Mouse (Mus musculus): ENCODE data around the gene Dusp2. TPM values are rescaled to one million over a fixed set of nuclear protein-coding genes. Genes with fewer than 3 reads are reported as not detected.
A peak's percentile ranks its signal among the peaks of the same experiment; 100 is the strongest.

The Dusp2 gene
- polyA plus RNA-seq, 1 experiment from 2014 or later, result 14.9 TPM

GRCm38 (mm10) chr2:127333945-127334603 lies 1.9 kb upstream of the Dusp2 start:
- Histone ChIP-seq H3K27ac (ENCODE audit: low read depth, low read length) (no peak overlapping the region), H3K9ac (replicated peaks; ENCODE audit: low read depth, low read length) (no peak overlapping the region), H3K4me1 (ENCODE audit: control insufficient read depth, insufficient read depth, low read length) (peaks cover 4% of the 10 kb centered on the region; the same call in 1 of the 2 replicates), H3K4me3 (ENCODE audit: low read depth, low read length) (no peak overlapping the region), H3K9me3 (ENCODE audit: control insufficient read depth, low read length) (no peaks in the 10 kb centered on the region), H3K27me3 (ENCODE audit: control insufficient read depth, insufficient read depth, low read length) (peaks cover 25% of the 10 kb centered on the region), H3K36me3 (ENCODE audit: control insufficient read depth, insufficient read depth, low read length) (no peaks in the 10 kb centered on the region), H3K4me2 (ENCODE audit: low read depth, low read length) (no peak overlapping the region)
- 83% methylated on average over 5 of the region's 5 CpGs for WGBS
- no peak for ATAC-seq (ENCODE audit: low read depth)

GRCm38 (mm10) chr2:127335078-127335541 lies 849 bp upstream of the Dusp2 start:
- Histone ChIP-seq H3K36me3 (ENCODE audit: control insufficient read depth, insufficient read depth, low read length) (no peaks in the 10 kb centered on the region), H3K4me3 (ENCODE audit: low read depth, low read length) (no peak overlapping the region), H3K27ac (ENCODE audit: low read depth, low read length) (no peak overlapping the region), H3K4me1 (ENCODE audit: control insufficient read depth, insufficient read depth, low read length) (peaks cover 4% of the 10 kb centered on the region; the same call in 1 of the 2 replicates), H3K9ac (replicated peaks; ENCODE audit: low read depth, low read length) (no peak overlapping the region), H3K27me3 (ENCODE audit: control insufficient read depth, insufficient read depth, low read length) (peaks cover 27% of the 10 kb centered on the region), H3K9me3 (ENCODE audit: control insufficient read depth, low read length) (no peaks in the 10 kb centered on the region), H3K4me2 (ENCODE audit: low read depth, low read length) (no peak overlapping the region)
- ATAC-seq (ENCODE audit: low read depth), result no peak
- WGBS, result 56% methylated on average over 11 of the region's 11 CpGs

GRCm38 (mm10) chr2:127336497-127336832 lies 506 bp downstream of the Dusp2 start:
- Histone ChIP-seq H3K4me1 (ENCODE audit: control insufficient read depth, insufficient read depth, low read length) (peaks cover 4% of the 10 kb centered on the region; the same call in 1 of the 2 replicates), H3K27ac (ENCODE audit: low read depth, low read length) (no peak overlapping the region), H3K36me3 (ENCODE audit: control insufficient read depth, insufficient read depth, low read length) (no peaks in the 10 kb centered on the region), H3K4me2 (ENCODE audit: low read depth, low read length) (peak overlapping the region; percentile 89), H3K9ac (replicated peaks; ENCODE audit: low read depth, low read length) (peak overlapping the region; percentile 55), H3K9me3 (ENCODE audit: control insufficient read depth, low read length) (no peaks in the 10 kb centered on the region), H3K27me3 (ENCODE audit: control insufficient read depth, insufficient read depth, low read length) (peaks cover 27% of the 10 kb centered on the region), H3K4me3 (ENCODE audit: low read depth, low read length) (peak overlapping the region; percentile 49)
- no peak for ATAC-seq (ENCODE audit: low read depth)
- WGBS, result 4% methylated on average over 24 of the region's 33 CpGs

- no peak for ATAC-seq (ENCODE audit: low read depth)
- peaks cover 4% of the 10 kb centered on the region; the same call in 1 of the 2 replicates for H3K4me1 ChIP-seq (ENCODE audit: control insufficient read depth, insufficient read depth, low read length)
- H3K36me3 ChIP-seq (ENCODE audit: control insufficient read depth, insufficient read depth, low read length), result no peaks in the 10 kb centered on the region
- no peak overlapping the region for H3K27ac ChIP-seq (ENCODE audit: low read depth, low read length)
- WGBS, result 61% methylated on average over 5 of the region's 5 CpGs
- peak overlapping the region; percentile 89 for H3K4me2 ChIP-seq (ENCODE audit: low read depth, low read length)
- H3K9me3 ChIP-seq (ENCODE audit: control insufficient read depth, low read length), result no peaks in the 10 kb centered on the region
- peaks cover 27% of the 10 kb centered on the region for H3K27me3 ChIP-seq (ENCODE audit: control insufficient read depth, insufficient read depth, low read length)
- H3K9ac ChIP-seq (replicated peaks; ENCODE audit: low read depth, low read length), result peak overlapping the region; percentile 55
- peak overlapping the region; percentile 49 for H3K4me3 ChIP-seq (ENCODE audit: low read depth, low read length)
Measured at GRCm38 (mm10) chr2:127336885-127337284, 926 bp downstream of the Dusp2 start.

GRCm38 (mm10) chr2:127337531-127337930 lies 1.6 kb downstream of the Dusp2 start:
- peaks cover 27% of the 10 kb centered on the region for H3K27me3 ChIP-seq (ENCODE audit: control insufficient read depth, insufficient read depth, low read length)
- no peak overlapping the region for H3K9ac ChIP-seq (replicated peaks; ENCODE audit: low read depth, low read length)
- 59% methylated on average over 11 of the region's 11 CpGs for WGBS
- no peak overlapping the region for H3K27ac ChIP-seq (ENCODE audit: low read depth, low read length)
- H3K9me3 ChIP-seq (ENCODE audit: control insufficient read depth, low read length), result no peaks in the 10 kb centered on the region
- no peak overlapping the region; the same call in 1 of the 2 replicates for H3K4me2 ChIP-seq (ENCODE audit: low read depth, low read length)
- no peak overlapping the region for H3K4me3 ChIP-seq (ENCODE audit: low read depth, low read length)
- H3K36me3 ChIP-seq (ENCODE audit: control insufficient read depth, insufficient read depth, low read length), result no peaks in the 10 kb centered on the region
- no peak for ATAC-seq (ENCODE audit: low read depth)
- peaks cover 4% of the 10 kb centered on the region; the same call in 1 of the 2 replicates for H3K4me1 ChIP-seq (ENCODE audit: control insufficient read depth, insufficient read depth, low read length)

GRCm38 (mm10) chr2:127338012-127338411 lies 2.1 kb downstream of the Dusp2 start:
- H3K36me3 ChIP-seq (ENCODE audit: control insufficient read depth, insufficient read depth, low read length), result no peaks in the 10 kb centered on the region
- no peaks in the 10 kb centered on the region for H3K9me3 ChIP-seq (ENCODE audit: control insufficient read depth, low read length)
- H3K9ac ChIP-seq (replicated peaks; ENCODE audit: low read depth, low read length), result no peak overlapping the region
- WGBS, result 70% methylated on average over 7 of the region's 7 CpGs
- no peak overlapping the region for H3K27ac ChIP-seq (ENCODE audit: low read depth, low read length)
- ATAC-seq (ENCODE audit: low read depth), result no peak
- H3K4me2 ChIP-seq (ENCODE audit: low read depth, low read length), result no peak overlapping the region; the same call in 1 of the 2 replicates
- H3K4me3 ChIP-seq (ENCODE audit: low read depth, low read length), result no peak overlapping the region
- peaks cover 4% of the 10 kb centered on the region; the same call in 1 of the 2 replicates for H3K4me1 ChIP-seq (ENCODE audit: control insufficient read depth, insufficient read depth, low read length)
- peaks cover 27% of the 10 kb centered on the region for H3K27me3 ChIP-seq (ENCODE audit: control insufficient read depth, insufficient read depth, low read length)

GRCm38 (mm10) chr2:127338416-127338815 lies 2.5 kb downstream of the Dusp2 start, which contains the start of gene Astl:
Gene Astl (plus strand): TSS chr2:127338639.
- Histone ChIP-seq H3K9ac (replicated peaks; ENCODE audit: low read depth, low read length) (no peak within 1 kb of the TSS), H3K27ac (ENCODE audit: low read depth, low read length) (no peak within 1 kb of the TSS), H3K4me1 (ENCODE audit: control insufficient read depth, insufficient read depth, low read length) (peaks cover 4% of the 10 kb centered on the region; the same call in 1 of the 2 replicates), H3K4me2 (ENCODE audit: low read depth, low read length) (no peak within 1 kb of the TSS; the same call in 1 of the 2 replicates), H3K36me3 (ENCODE audit: control insufficient read depth, insufficient read depth, low read length) (no peaks in the 10 kb centered on the region), H3K4me3 (ENCODE audit: low read depth, low read length) (no peak within 1 kb of the TSS), H3K9me3 (ENCODE audit: control insufficient read depth, low read length) (no peaks in the 10 kb centered on the region), H3K27me3 (ENCODE audit: control insufficient read depth, insufficient read depth, low read length) (peaks cover 27% of the 10 kb centered on the region)
- WGBS, result 87% methylated on average over 4 of the region's 4 CpGs
- no peak for ATAC-seq (ENCODE audit: low read depth)

- Histone ChIP-seq H3K4me1 (ENCODE audit: control insufficient read depth, insufficient read depth, low read length) (peaks cover 4% of the 10 kb centered on the region; the same call in 1 of the 2 replicates), H3K27me3 (ENCODE audit: control insufficient read depth, insufficient read depth, low read length) (peaks cover 27% of the 10 kb centered on the region), H3K9ac (replicated peaks; ENCODE audit: low read depth, low read length) (no peak overlapping the region), H3K4me2 (ENCODE audit: low read depth, low read length) (no peak overlapping the region), H3K4me3 (ENCODE audit: low read depth, low read length) (no peak overlapping the region), H3K36me3 (ENCODE audit: control insufficient read depth, insufficient read depth, low read length) (no peaks in the 10 kb centered on the region), H3K9me3 (ENCODE audit: control insufficient read depth, low read length) (no peaks in the 10 kb centered on the region), H3K27ac (ENCODE audit: low read depth, low read length) (no peak overlapping the region)
- 65% methylated on average over 4 of the region's 4 CpGs for WGBS
- ATAC-seq (ENCODE audit: low read depth), result no peak
Measured at GRCm38 (mm10) chr2:127338833-127339232, 2.9 kb downstream of the Dusp2 start.

GRCm38 (mm10) chr2:127339262-127339661 lies 3.3 kb downstream of the Dusp2 start:
- Histone ChIP-seq H3K27ac (ENCODE audit: low read depth, low read length) (no peak overlapping the region), H3K4me3 (ENCODE audit: low read depth, low read length) (no peak overlapping the region), H3K4me1 (ENCODE audit: control insufficient read depth, insufficient read depth, low read length) (peaks cover 4% of the 10 kb centered on the region; the same call in 1 of the 2 replicates), H3K9ac (replicated peaks; ENCODE audit: low read depth, low read length) (no peak overlapping the region), H3K27me3 (ENCODE audit: control insufficient read depth, insufficient read depth, low read length) (peaks cover 27% of the 10 kb centered on the region), H3K36me3 (ENCODE audit: control insufficient read depth, insufficient read depth, low read length) (no peaks in the 10 kb centered on the region), H3K4me2 (ENCODE audit: low read depth, low read length) (no peak overlapping the region), H3K9me3 (ENCODE audit: control insufficient read depth, low read length) (no peaks in the 10 kb centered on the region)
- ATAC-seq (ENCODE audit: low read depth), result no peak
- WGBS, result 82% methylated on average over 6 of the region's 6 CpGs

Measured in neural tube, embryonic 14.5 days (tissue).